Mouse (Mus musculus) liver, adult 2 months (tissue): ENCODE results near the gene Klrb1b.
A peak's percentile ranks its signal among the peaks of the same experiment; 100 is the strongest.

Experiments used
- CTCF ChIP-seq: fragments of 200-500 bp; IDR thresholded peaks from 2 replicates; pipeline ENCODE4 v1.5.1; 2011; ENCODE audit warnings: low read depth, low read length, control low read depth
- POLR2A ChIP-seq: fragments of 200-500 bp; IDR thresholded peaks from 2 replicates; pipeline ENCODE4 v1.6.1; 2011; ENCODE audit warnings: low read length, control low read depth; ENCODE audit not compliant: insufficient read depth; ENCODE audit errors: extremely low read depth

- TF ChIP-seq POLR2A = no peak
- 0 out of 2 replicates have a peak, but pooled peaks have one; percentile 14 for TF ChIP-seq CTCF
Observed at GRCm38 (mm10) chr6:128854024-128854820, 28.1 kb upstream of the Klrb1b start.
